Mouse (Mus musculus) forebrain, embryonic 16.5 days (tissue): ENCODE measurements at regions not wholly inside any gene's neighbourhood (a gene's known extent, or its start where the extent isn't known, plus 50 kb on each side); places are given as distances from the start of the nearest gene placed in this dataset.

Source experiments
- ATAC-seq: fragments of 200-750 bp; cut with Nextera tagmentation; 2 replicates; pipeline ENCODE4 v1.8.0; 2017; ENCODE audit warnings: mild to moderate bottlenecking, moderate library complexity
- H3K27ac ChIP-seq: fragments of 300-500 bp; sonication (generic); 2 replicates; pipeline ENCODE4 v1.5.1; 2014; ENCODE audit warnings: low read length, control low read depth
- H3K27me3 ChIP-seq: fragments of 300-500 bp; sonication (generic); replicated peaks from 2 replicates; pipeline ENCODE4 v1.6.1; 2014; ENCODE audit warnings: low read length; ENCODE audit not compliant: control insufficient read depth, insufficient read depth
- H3K36me3 ChIP-seq: fragments of 300-500 bp; sonication (generic); 2 replicates; pipeline ENCODE4 v1.6.1; 2014; ENCODE audit not compliant: control insufficient read depth, insufficient read depth
- H3K4me1 ChIP-seq: fragments of 300-500 bp; sonication (generic); replicated peaks from 2 replicates; pipeline ENCODE4 v1.6.1; 2014; ENCODE audit warnings: low read length; ENCODE audit not compliant: control insufficient read depth, insufficient read depth
- H3K4me2 ChIP-seq: fragments of 300-500 bp; sonication (generic); 2 replicates; pipeline ENCODE4 v1.6.1; 2014; ENCODE audit warnings: mild to moderate bottlenecking, low read length, control low read depth
- H3K4me3 ChIP-seq: fragments of 300-500 bp; sonication (generic); replicated peaks from 2 replicates; pipeline ENCODE4 v1.5.1; 2014; ENCODE audit warnings: mild to moderate bottlenecking, low read length, control low read depth
- H3K9ac ChIP-seq: fragments of 300-500 bp; sonication (generic); replicated peaks from 2 replicates; pipeline ENCODE4 v1.6.1; 2014; ENCODE audit warnings: low read depth, low read length, control low read depth
- H3K9me3 ChIP-seq: fragments of 300-500 bp; sonication (generic); 2 replicates; pipeline ENCODE4 v1.6.1; 2016; ENCODE audit warnings: low read length; ENCODE audit not compliant: control insufficient read depth
- WGBS: fragments of 180-500 bp; shearing (Covaris S2); extraction: QIAGEN DNeasy Blood & Tissue Kit; methylation state at CpG from one replicate; pipeline ENCODE4 v1.1.7; 2014; 5-methylcytosine and 5-hydroxymethylcytosine counted together

DNA sequence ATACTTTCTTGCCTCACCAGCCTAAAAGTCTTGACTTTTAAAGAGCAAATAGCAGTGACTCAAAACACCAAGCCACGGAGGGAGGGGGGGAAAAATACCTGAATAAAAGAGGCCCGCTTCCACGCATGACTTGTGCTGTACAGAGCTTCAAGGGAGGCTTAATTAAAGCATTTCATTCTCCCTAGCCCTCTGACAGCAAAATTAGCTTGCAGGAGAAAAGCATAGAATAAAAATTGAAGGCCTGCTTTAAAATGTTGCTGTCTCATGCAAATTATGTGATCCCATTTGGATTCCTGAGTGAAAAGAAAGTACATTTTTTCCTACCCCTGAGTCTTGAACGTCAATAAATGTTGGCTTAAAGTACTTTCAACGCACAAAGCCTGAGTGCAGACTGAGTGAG lies 453.1 kb upstream of the Gulo start:
- Histone ChIP-seq H3K4me1 (no peaks in the 10 kb centered on the region; the same call in 1 of the 2 replicates), H3K9ac (no peak overlapping the region), H3K27ac (peak overlapping the region; percentile 58; the same call in 1 of the 2 replicates), H3K4me2 (no peak overlapping the region), H3K9me3 (no peaks in the 10 kb centered on the region), H3K27me3 (no peaks in the 10 kb centered on the region), H3K4me3 (no peak overlapping the region), H3K36me3 (no peaks in the 10 kb centered on the region)
- WGBS: 24% methylated on average over 5 of the region's 5 CpGs
- peak; percentile 79 for ATAC-seq

DNA sequence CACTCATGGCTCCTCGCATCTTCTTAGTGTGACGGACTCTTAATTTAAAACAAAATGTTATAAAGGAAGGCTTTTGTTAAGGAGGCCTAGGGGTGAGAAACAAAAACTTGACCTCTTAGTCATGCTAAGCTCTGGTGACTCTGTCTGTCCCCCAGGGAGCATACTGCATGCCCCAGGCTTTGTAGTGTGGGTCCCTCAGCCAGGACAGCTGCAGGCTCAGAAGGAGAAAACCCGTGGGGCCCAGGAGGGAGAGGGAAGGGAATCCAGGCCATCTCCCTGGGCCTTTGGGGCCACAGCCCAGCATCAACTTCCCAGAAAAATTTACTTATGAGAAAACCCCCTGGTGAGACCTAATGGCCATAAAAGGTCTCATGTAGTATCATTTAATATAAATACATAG lies 451.8 kb upstream of the Gulo start:
- no peaks in the 10 kb centered on the region for H3K36me3 ChIP-seq
- no peaks in the 10 kb centered on the region for H3K27me3 ChIP-seq
- no peak overlapping the region for H3K9ac ChIP-seq
- H3K4me1 ChIP-seq: no peaks in the 10 kb centered on the region; the same call in 1 of the 2 replicates
- ATAC-seq: no peak
- H3K4me2 ChIP-seq: no peak overlapping the region
- H3K27ac ChIP-seq: no peak overlapping the region
- no peak overlapping the region for H3K4me3 ChIP-seq
- no peaks in the 10 kb centered on the region for H3K9me3 ChIP-seq
- 44% methylated on average over 3 of the region's 3 CpGs for WGBS

DNA sequence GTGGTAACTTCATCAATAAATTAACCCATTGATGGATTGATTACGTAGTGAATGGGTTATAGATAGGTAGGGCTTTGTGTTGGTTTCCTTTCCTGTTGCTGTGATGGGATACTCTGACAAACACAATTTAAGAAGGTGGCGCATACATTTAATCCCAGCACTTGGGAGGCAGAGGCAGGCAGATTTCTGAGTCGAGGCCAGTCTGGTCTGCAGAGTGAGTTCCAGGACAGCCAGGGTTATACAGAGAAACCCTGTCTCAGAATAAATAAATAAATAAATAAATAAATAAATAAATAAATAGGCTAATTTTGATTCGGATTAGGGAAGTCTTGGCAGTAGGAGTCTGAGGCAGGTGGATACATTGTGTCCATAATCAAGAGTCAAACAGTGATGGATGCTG lies 449.7 kb upstream of the Gulo start:
- ATAC-seq: no peak
- no peaks in the 10 kb centered on the region for H3K27me3 ChIP-seq
- H3K27ac ChIP-seq: no peak overlapping the region
- H3K4me2 ChIP-seq: no peak overlapping the region
- no peaks in the 10 kb centered on the region for H3K36me3 ChIP-seq
- no peak overlapping the region for H3K4me3 ChIP-seq
- H3K4me1 ChIP-seq: no peaks in the 10 kb centered on the region; the same call in 1 of the 2 replicates
- WGBS: 92% methylated on average over 4 of the region's 4 CpGs
- no peaks in the 10 kb centered on the region for H3K9me3 ChIP-seq
- H3K9ac ChIP-seq: no peak overlapping the region

DNA sequence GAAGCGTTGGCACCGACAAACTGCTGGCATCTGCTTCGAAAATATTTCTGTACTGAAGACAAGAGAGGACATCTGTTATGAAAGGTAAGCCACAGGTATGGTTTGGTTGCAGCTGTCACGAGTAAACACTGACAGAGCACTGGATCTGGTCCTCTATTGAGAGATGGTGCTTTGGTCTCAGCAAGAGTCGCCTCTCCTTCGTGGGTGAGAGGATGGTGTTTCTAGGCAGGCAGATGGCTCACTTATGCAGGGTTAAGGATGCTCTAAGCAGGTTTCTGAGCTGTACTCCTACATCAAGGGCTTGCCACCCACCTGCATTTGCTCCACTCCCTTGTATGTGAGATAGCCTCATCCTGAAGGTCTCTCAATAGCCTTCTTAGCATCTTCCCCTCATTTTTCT lies 448.3 kb upstream of the Gulo start:
- Histone ChIP-seq H3K4me1 (no peaks in the 10 kb centered on the region; the same call in 1 of the 2 replicates), H3K4me3 (no peak overlapping the region), H3K9ac (no peak overlapping the region), H3K27me3 (no peaks in the 10 kb centered on the region), H3K27ac (no peak overlapping the region), H3K36me3 (no peaks in the 10 kb centered on the region), H3K4me2 (no peak overlapping the region), H3K9me3 (no peaks in the 10 kb centered on the region)
- 76% methylated on average over 6 of the region's 6 CpGs for whole genome bisulfite sequencing
- ATAC-seq: no peak

DNA sequence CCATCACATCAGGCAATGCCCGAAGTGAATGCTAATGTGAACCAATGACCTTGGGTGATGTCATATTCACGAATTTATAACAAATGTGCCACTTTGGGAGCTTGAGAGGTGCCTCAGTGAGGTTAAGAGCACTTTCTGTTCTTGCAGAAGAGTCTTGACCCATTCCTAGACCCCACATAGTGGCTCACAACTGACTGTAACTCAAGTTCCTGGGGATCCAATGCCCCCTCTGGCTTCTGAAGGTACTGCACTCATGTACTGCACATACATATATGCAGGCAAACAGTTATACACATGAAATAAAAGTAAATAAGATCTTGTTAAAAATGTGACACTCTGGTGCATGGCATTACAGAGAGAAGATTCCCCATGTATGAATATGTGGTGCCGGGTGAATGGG lies 443.8 kb upstream of the Gulo start:
- WGBS: 85% methylated on average over 3 of the region's 3 CpGs
- no peak overlapping the region for H3K4me3 ChIP-seq
- no peak overlapping the region for H3K9ac ChIP-seq
- H3K27me3 ChIP-seq: no peaks in the 10 kb centered on the region
- no peak overlapping the region for H3K4me2 ChIP-seq
- H3K4me1 ChIP-seq: no peaks in the 10 kb centered on the region
- no peaks in the 10 kb centered on the region for H3K9me3 ChIP-seq
- no peak overlapping the region for H3K27ac ChIP-seq
- H3K36me3 ChIP-seq: no peaks in the 10 kb centered on the region
- no peak for ATAC-seq

DNA sequence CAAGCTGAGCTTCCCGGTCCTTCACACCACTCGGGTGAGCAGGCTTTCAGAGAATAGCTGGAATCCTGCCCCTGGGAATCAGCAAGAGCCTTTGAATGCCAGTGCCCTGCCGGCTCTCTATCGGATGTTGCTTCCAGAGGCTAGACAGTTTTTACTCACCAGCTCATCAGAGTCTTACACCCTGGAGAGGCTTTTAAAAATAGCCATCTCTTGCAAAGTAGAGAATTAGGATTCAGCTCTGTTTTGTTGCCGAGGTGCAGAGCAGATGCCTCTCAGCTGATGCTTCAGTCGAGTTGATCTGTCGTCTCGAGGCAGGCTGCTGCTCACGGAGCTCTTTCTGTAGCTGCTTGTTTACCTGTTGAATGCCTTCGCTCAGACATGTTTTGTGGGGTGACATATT lies 441.3 kb upstream of the Gulo start:
- H3K4me1 ChIP-seq: no peaks in the 10 kb centered on the region
- no peaks in the 10 kb centered on the region for H3K27me3 ChIP-seq
- no peak overlapping the region for H3K9ac ChIP-seq
- 51% methylated on average over 10 of the region's 10 CpGs for WGBS
- ATAC-seq: no peak
- H3K4me3 ChIP-seq: no peak overlapping the region
- H3K36me3 ChIP-seq: no peaks in the 10 kb centered on the region
- no peak overlapping the region for H3K27ac ChIP-seq
- H3K4me2 ChIP-seq: no peak overlapping the region
- no peaks in the 10 kb centered on the region for H3K9me3 ChIP-seq

DNA sequence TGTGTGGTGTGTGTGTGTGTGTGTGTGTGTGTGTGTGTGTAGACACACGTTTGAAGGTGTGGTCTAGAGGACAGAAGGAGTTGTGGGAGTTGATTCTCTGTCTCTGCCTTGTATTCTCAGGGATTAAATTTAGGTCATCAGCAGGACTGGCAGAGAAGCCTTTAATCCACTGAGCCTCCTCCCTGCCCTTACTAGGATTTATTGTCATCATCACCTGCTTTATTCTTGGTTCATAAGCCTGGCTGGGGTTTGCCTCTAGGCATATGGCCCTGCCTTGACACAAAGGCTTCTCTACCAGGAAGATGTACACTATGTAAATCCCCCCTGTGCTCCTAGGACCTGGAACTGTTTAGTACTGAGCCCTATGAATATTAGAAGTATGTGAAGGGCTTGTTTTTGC lies 433.6 kb upstream of the Gulo start:
- Histone ChIP-seq H3K4me3 (no peak overlapping the region), H3K4me2 (no peak overlapping the region), H3K9me3 (no peaks in the 10 kb centered on the region), H3K36me3 (no peaks in the 10 kb centered on the region), H3K27ac (no peak overlapping the region), H3K4me1 (no peaks in the 10 kb centered on the region), H3K9ac (no peak overlapping the region), H3K27me3 (no peaks in the 10 kb centered on the region)
- WGBS: 31% methylated on average over 1 of the region's 1 CpGs
- no peak for ATAC-seq

DNA sequence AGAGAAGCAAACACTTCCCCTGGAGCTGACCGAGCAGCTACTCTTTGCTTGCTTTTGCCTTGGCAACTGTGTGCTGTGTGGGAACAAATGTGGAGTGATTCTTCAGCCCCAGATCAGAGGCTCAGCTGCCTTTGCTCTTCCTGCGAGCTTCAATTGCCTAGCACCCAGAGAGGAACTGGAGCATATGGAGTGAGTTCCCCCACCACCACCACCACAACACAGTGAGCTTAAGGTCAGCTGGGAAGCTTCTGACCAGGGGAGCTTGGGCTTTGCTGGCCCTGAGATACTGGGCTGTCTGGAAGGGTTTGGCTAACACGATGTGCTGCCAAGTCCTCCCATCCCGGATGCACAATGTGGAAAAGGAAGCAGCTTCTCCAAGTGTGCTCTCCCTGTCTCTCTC lies 432.8 kb upstream of the Gulo start:
- H3K4me2 ChIP-seq: no peak overlapping the region
- H3K4me3 ChIP-seq: no peak overlapping the region
- H3K9ac ChIP-seq: no peak overlapping the region
- H3K27ac ChIP-seq: no peak overlapping the region
- H3K27me3 ChIP-seq: no peaks in the 10 kb centered on the region
- no peaks in the 10 kb centered on the region for H3K36me3 ChIP-seq
- H3K4me1 ChIP-seq: no peaks in the 10 kb centered on the region
- no peaks in the 10 kb centered on the region for H3K9me3 ChIP-seq
- WGBS: 70% methylated on average over 4 of the region's 4 CpGs
- no peak for ATAC-seq

DNA sequence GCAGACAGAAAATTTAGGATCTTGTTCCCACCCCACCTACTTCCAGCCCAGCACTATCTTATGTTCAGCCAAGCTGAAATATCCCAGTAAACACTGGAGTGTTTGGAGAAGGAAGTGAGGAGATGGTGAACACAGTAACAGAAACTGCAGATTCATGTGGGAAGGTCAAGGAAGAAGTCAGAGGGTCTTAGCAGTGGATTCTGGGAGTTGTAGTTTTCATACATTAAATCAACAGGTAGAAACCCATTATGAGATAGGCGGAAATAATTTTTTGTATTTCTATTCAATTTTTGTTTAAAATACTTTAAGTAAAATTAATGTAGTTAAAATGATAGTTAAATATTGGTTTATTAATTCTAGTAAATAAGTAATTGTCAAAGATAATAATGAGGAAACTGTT lies 429.6 kb upstream of the Gulo start:
- no peaks in the 10 kb centered on the region for H3K9me3 ChIP-seq

DNA sequence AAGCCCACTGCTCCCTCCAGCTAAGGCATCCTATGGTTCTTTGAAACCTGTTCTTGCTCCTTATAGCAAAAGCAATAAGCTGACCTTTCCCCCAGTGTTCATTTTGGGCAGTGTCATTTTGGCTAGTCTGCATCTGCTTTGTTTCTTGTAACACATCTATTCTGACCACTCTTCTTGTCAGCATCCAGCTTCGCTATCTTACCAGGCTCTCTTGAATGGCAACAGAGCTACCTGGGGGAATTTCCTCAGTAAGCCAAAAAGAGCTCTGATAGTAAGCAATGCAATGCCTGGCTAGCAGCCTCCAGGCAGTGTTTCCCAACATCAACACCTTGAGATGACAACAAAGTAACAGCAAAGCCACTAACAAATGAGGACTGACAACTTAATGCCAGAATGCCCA lies 429.0 kb upstream of the Gulo start:
- Histone ChIP-seq H3K4me1 (no peaks in the 10 kb centered on the region), H3K4me2 (no peak overlapping the region), H3K27ac (no peak overlapping the region), H3K9me3 (no peaks in the 10 kb centered on the region), H3K36me3 (no peaks in the 10 kb centered on the region), H3K9ac (no peak overlapping the region), H3K27me3 (no peaks in the 10 kb centered on the region), H3K4me3 (no peak overlapping the region)
- 75% methylated on average over 1 of the region's 1 CpGs for WGBS
- no peak for ATAC-seq

More for the DNA sequence above, 429.6 kb upstream of the Gulo start:
- no peak overlapping the region for H3K27ac ChIP-seq
- 97% methylated on average over 1 of the region's 1 CpGs for WGBS
- H3K9ac ChIP-seq: no peak overlapping the region
- no peak overlapping the region for H3K4me3 ChIP-seq
- H3K4me1 ChIP-seq: no peaks in the 10 kb centered on the region
- H3K36me3 ChIP-seq: no peaks in the 10 kb centered on the region
- ATAC-seq: no peak
- H3K27me3 ChIP-seq: no peaks in the 10 kb centered on the region
- H3K4me2 ChIP-seq: no peak overlapping the region
